Mouse (Mus musculus): ENCODE data around the gene Pop7.

Pop7 gene

DNA sequence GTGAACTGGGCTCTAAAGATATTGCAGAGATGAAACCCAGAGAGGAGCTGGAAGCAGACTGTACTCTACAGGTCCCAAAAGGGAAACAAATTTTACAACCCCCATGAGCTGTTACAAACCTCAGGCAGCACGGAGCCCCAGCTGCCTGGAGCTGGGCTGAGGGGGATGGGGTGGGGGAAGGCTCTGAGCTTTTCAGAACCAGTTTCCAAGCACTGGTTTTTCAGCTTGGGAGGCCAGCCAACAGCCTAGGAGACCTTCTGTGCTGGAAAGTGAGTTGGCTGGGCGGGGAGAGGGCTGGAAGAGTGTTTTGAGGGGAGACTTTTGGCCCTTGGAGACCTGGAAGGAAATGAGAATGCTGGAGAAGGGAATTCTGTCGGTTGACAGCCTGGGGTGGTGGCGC lies 10.8 kb downstream of the Pop7 start:
- DNase-seq, result no peak

DNA sequence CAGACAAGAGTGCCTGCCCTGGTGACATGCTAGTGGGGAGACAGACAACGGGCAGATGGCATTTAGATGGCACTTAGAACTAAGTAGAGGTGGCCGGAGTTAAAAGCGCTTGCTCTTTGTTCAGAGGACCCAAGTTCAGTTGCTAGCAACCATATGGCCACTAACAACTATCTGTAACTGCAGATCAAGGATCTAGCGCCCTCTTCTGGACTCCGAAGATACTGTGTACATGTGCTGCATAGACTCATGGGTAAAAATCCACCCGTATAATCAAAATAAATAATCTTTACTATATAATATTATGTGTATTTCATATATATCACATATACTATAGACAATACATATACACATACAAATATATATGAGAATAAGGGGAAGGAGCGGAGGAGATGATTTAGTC lies 14.7 kb downstream of the Pop7 start:
- DNase-seq, result no peak

DNA sequence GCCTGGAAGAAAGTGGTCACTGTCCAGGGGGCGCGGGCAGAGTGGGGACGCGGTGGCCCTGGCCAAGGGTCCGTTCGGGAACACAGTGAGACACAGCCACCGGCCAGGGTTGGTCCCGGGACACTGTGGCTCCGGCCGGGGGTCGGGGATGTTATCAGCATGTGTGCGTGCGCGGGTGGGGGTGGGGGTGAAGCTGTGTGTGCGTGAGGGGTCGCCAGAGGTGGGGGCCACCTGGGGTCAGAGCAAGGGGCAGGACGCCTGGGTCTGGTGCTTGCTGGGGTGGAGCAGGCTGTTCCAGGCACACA lies 16.5 kb downstream of the Pop7 start:
- DNase-seq, result no peak

DNA sequence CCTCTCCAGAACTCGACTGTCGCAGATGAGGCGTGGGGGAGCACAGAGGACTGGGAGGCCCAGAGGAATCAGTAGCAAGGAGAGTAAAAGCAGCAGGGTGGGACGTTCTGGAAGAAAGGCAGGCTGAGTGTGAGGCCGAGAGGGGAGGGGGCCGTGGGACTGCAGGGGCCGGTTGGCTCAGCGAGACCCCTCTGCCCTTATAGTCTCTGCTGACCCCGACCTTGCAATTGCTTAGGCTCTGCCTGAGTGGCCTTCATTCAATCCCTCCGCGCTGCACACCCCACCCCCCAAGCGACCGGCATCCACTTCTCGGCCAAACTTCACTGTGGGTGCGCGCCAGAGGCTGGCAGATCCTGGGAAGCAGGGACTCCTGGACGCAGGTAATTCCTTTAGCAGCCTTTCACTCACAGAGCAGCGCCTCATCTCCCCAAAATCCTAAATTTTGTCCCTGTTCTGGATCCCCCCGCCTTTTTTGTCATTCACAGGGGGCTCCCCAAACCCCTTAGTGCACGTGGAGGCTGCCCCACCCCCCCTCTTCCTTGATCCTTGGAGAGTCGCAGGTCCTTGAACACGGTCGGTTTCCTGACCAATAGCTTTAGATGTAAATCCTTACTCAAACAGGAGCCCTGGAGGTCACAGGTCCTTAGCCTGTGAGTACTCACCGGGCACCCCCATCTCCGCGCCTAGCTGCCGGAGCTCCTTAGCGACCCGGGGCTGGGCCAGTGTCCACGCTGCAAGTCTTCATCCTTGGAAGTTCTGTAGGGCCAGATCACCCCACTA lies 17.1 kb downstream of the Pop7 start:
- no peak for DNase-seq

DNA sequence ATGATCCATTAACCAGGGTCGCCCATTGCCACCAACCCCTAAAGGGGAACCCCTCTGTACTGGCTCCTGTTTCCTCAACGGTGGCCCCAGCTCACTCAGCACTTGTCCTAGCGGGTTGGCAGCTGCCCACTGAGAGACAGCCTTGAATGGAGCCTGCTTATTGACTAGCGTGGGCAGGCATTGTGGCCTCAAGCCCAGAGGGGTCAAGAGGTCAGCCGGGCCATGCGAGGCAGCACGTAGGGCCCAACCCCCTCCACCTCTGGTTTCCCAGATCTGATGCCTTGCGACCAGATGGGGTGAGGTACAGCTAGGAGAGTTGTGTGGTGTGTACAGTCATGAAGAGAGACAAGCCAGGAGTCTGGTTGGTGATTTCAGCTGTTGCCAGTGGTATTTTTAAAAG lies 20.4 kb downstream of the Pop7 start:
- DNase-seq, result peak in 1 of 2 experiments; percentile 14

DNA sequence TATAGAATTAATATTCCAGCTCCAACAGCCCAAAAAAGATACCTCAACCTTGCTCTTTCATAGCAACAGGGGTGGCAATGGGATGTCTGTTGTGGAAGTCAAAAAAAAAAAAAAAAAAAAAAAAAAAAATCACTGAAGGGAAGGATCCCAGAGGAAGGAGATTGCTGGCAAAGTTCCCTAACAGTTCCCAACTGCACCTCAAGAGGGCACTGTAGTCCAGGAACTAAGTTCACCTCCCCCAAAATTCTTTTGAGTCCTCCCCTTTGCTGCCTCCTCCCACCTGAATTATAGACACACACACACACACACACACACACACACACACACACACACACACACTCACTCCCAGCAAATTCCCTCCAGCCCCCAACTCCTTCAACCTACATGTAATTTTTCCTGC lies 21.2 kb downstream of the Pop7 start:
- DNase-seq, result peak; percentile 84 to 90

DNA sequence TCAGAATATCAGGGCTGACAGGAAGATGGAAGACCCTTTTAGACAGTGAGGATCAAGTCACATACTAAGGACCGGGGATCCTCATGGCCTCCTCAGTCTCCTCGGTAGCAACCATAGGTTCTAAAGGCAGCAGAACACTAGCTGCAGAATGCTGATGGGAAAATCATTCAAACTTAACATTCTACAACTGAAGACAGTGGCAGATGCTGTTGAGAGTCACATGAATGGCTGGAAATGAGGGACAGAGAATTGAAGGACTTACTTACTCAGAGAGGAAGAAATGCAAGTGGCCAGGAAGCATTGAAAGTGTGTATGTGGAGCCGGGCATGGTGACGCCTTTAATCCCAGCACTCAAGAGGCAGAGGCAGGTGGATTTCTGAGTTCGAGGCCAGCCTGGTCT lies 25.4 kb downstream of the Pop7 start, which contains the start of gene Zan:
Zan (minus strand) TSS at position 101 of the 400 bp plus-strand sequence.
- no peak for DNase-seq

DNA sequence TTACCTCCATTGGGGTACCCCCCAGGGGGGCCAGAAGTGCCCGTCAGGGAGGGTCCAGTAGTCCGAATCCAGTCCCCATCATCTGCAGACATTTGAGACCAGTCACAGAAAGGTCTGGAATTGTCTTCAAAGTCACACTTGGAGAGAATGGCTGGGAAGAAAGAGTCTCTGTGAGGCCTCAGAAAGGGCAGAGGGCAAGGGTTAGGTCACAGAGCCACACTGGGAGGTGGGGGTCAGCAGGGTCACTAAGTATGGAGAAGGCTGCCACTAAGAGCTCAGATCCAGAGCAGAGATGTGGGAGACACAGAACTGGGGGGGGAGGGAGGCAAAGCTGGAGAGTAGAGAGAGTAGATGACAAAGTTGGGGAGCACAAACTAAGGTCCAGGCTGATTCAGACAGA lies 28.0 kb downstream of the Pop7 start:
- no peak for DNase-seq

DNA sequence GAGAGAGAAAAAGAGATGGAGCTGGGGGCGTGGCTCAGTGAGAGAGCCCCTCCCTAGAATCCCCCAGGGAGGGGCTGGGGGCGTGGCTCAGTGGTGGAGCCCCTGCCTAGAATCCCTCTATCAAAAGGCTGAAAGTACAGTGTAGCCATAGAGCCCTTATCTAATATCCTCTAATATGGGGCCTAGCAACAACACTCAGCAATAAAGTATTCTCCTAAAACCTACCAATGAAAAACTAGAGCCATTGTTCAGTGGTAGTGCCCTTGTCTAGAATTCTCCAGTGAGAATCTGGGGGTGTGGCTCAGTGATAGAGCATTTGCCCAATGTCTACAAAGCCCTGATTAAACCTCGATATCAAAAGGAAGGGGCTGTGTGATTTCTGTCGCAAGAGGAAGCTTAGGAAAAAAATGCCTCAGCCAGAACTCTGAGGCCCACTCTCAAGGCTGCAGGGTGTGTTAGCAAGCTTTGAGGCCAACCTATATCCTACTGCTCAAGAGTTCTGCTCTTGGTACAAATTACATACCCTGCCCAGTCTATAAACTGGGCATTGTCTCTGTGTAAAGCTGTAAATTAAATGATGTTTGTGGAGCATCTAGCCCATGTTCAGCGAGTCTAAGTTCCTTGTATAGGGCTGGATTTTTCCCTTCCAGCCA lies 29.9 kb downstream of the Pop7 start:
- DNase-seq, result no peak

DNA sequence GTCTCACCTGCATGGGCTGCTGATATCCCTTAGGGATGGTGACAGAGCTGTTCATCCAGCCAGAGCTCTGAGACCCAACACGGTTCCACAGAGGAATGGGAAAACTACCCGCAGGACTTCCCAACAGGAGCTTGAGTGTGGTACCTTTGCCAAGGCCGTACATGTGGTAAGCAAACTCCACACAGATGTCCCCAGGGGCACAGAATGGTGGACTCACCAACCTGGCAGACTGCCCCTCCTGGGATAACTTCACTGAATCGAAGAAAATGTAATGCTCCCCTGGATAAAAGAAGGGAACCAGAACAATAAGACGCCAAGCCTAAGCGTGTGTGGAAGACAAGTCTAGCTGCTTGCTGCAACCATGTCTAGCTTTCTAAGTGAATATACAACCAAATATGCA lies 35.4 kb downstream of the Pop7 start:
- DNase-seq, result no peak

DNA sequence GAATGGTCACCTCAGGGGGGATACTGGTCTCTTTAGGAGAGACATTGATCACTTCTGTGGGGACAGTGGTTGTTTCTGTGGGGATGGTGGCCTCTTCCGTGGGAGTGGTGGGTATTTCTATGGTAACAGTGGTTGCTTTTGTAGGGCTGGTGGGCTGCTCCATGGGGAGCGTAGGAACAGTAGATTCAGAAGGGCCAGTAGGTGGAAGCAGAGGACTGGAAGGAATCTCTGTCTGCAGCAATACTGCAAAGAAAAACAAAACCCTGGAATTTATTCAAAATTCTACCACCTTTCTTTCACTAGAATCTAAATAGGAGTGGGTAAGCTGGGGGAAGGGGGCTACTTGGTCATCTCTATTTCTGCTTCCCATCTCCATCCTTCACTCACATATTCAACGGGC lies 37.3 kb downstream of the Pop7 start:
- DNase-seq, result no peak

DNA sequence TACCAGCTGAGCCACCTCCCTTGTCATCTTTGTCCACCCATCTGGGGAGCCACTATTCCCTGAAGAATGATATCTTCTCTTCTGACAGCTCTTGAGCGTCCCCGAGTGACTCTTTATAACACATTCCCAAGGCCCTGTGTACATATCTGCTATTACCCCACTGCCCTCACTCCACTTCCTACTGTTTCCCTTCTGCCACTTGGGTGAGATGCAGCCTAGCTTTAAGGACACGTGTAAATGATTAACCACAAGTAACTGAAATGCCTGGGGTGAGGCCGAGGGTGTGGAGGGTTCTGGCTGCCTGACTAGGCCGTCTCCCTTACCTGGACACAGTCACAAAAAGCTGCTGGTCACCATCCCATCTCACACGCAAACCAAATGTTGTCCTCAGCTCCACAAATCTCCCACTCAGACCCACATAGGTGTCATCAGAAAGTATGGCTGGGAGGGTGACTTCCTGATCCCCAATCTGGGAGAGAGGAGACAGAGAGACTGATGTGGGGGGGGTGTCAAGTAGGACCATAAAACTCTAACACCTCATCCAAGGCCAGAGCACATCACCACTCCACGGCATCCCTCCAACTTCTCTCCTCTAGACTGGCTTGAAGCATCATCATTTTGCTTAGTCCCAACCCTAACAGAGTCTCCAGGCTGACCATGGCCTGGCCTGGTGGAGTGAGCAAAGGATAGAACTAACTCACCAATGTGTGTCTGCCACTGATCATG lies 46.3 kb downstream of the Pop7 start:
- DNase-seq, result no peak

DNA sequence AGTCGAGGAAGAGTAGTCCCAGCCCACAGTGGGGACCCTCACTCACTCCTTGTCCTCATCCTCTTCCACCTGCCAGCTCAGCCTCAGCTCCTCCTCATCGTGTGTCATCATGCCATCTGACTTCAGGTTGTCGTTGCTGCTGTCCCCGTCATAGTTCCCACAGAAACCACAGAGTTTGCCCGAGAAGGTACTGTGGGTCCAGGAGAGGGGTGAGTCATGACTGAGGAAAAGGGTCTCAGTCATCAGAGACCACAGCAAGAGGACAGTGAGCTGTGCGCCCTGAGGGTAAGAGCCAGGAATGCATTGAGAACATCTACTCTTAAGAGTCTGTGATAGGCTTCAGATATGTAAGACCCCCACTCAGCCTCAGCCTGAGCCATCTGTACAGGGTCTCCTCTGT lies 47.1 kb downstream of the Pop7 start:
- DNase-seq, result no peak
